Mouse (Mus musculus): ENCODE measurements around the gene Aldh16a1. TPM values are rescaled to one million over a fixed set of nuclear protein-coding genes. Genes with fewer than 3 reads are reported as not detected.

The Aldh16a1 gene
- total and polyA plus RNA-seq, 2 experiments from 2014 or later, result 12.9 to 22.0 TPM

GRCm38 (mm10) chr7:45163735-45164490 lies 9.5 kb upstream of the Aldh16a1 start, which contains the start of gene Slc17a7:
Slc17a7 (plus strand) TSS chr7:45163949.
- TF ChIP-seq CTCF (IDR thresholded peaks at IDR 0.05), result no peak
- DNase-seq (ENCODE audit: low spot score) (no peak), ATAC-seq (ENCODE audit: low FRiP score) (no peak)
- Histone ChIP-seq H3K9me3 (ENCODE audit: low read length) (no peaks in the 10 kb centered on the region), H3K9ac (replicated peaks; ENCODE audit: low read length, poor library complexity, severe bottlenecking) (peak within 1 kb of the TSS; percentile 50), H3K27me3 (ENCODE audit: insufficient read depth, low read length) (peaks cover 49% of the 10 kb centered on the region), H3K4me1 (ENCODE audit: insufficient read depth, low read length) (peaks cover 12% of the 10 kb centered on the region; the same call in 1 of the 2 replicates), H3K4me2 (ENCODE audit: low read depth, low read length, poor library complexity, severe bottlenecking) (peak within 1 kb of the TSS; percentile 60), H3K36me3 (ENCODE audit: insufficient read depth, low read length) (peaks cover 13% of the 10 kb centered on the region), H3K27ac (ENCODE audit: low read depth, low read length) (no peak within 1 kb of the TSS), H3K4me3 (ENCODE audit: low read depth, low read length) (peak within 1 kb of the TSS; percentile 33)
- WGBS, result 2% methylated on average over 21 of the region's 41 CpGs

- peak overlapping the region; percentile 60; the same call in 1 of the 2 replicates for H3K4me2 ChIP-seq (ENCODE audit: low read depth, low read length, poor library complexity, severe bottlenecking)
- no peak overlapping the region for H3K27ac ChIP-seq (ENCODE audit: low read depth, low read length)
- H3K4me3 ChIP-seq (ENCODE audit: low read depth, low read length), result no peak overlapping the region
- peaks cover 41% of the 10 kb centered on the region for H3K27me3 ChIP-seq (ENCODE audit: insufficient read depth, low read length)
- ATAC-seq (ENCODE audit: low FRiP score) (no peak), DNase-seq (ENCODE audit: low spot score) (no peak)
- H3K9me3 ChIP-seq (ENCODE audit: low read length), result no peaks in the 10 kb centered on the region
- WGBS, result 79% methylated on average over 9 of the region's 9 CpGs
- TF ChIP-seq CTCF (IDR thresholded peaks at IDR 0.05), result no peak
- peaks cover 8% of the 10 kb centered on the region; the same call in 1 of the 2 replicates for H3K4me1 ChIP-seq (ENCODE audit: insufficient read depth, low read length)
- H3K9ac ChIP-seq (replicated peaks; ENCODE audit: low read length, poor library complexity, severe bottlenecking), result no peak overlapping the region
- peaks cover 19% of the 10 kb centered on the region for H3K36me3 ChIP-seq (ENCODE audit: insufficient read depth, low read length)
These were observed 8.7 kb upstream of the Aldh16a1 start for GRCm38 (mm10) chr7:45162996-45163615.

- H3K27ac ChIP-seq (ENCODE audit: low read depth, low read length), result no peak overlapping the region
These were observed 8.2 kb upstream of the Aldh16a1 start for GRCm38 (mm10) chr7:45162551-45162950.

GRCm38 (mm10) chr7:45161612-45162473 lies 7.5 kb upstream of the Aldh16a1 start:
- Histone ChIP-seq H3K4me1 (ENCODE audit: insufficient read depth, low read length) (peaks cover 8% of the 10 kb centered on the region; the same call in 1 of the 2 replicates), H3K36me3 (ENCODE audit: insufficient read depth, low read length) (peaks cover 28% of the 10 kb centered on the region), H3K4me2 (ENCODE audit: low read depth, low read length, poor library complexity, severe bottlenecking) (peak overlapping the region; percentile 60), H3K9ac (replicated peaks; ENCODE audit: low read length, poor library complexity, severe bottlenecking) (0 out of 2 replicates have a peak overlapping the region, but pooled peaks have one; percentile 19), H3K27me3 (ENCODE audit: insufficient read depth, low read length) (peaks cover 29% of the 10 kb centered on the region), H3K4me3 (ENCODE audit: low read depth, low read length) (peak overlapping the region; percentile 34), H3K9me3 (ENCODE audit: low read length) (no peaks in the 10 kb centered on the region), H3K27ac (ENCODE audit: low read depth, low read length) (peak overlapping the region; percentile 55; the same call in 1 of the 2 replicates)
- peak; percentile 87 for ATAC-seq (ENCODE audit: low FRiP score)
- WGBS, result 5% methylated on average over 33 of the region's 35 CpGs
- TF ChIP-seq CTCF (IDR thresholded peaks at IDR 0.05), result peak; percentile 84
- peak; percentile 97 for DNase-seq (ENCODE audit: low spot score)

More at GRCm38 (mm10) chr7:45162551-45162950, 8.2 kb upstream of the Aldh16a1 start:
- WGBS, result 24% methylated on average over 6 of the region's 6 CpGs
- TF ChIP-seq CTCF (IDR thresholded peaks at IDR 0.05), result no peak
- Histone ChIP-seq H3K4me2 (ENCODE audit: low read depth, low read length, poor library complexity, severe bottlenecking) (peak overlapping the region; percentile 60), H3K9ac (replicated peaks; ENCODE audit: low read length, poor library complexity, severe bottlenecking) (0 out of 2 replicates have a peak overlapping the region, but pooled peaks have one; percentile 19), H3K4me1 (ENCODE audit: insufficient read depth, low read length) (peaks cover 8% of the 10 kb centered on the region; the same call in 1 of the 2 replicates), H3K36me3 (ENCODE audit: insufficient read depth, low read length) (peaks cover 23% of the 10 kb centered on the region), H3K9me3 (ENCODE audit: low read length) (no peaks in the 10 kb centered on the region), H3K27me3 (ENCODE audit: insufficient read depth, low read length) (peaks cover 36% of the 10 kb centered on the region), H3K4me3 (ENCODE audit: low read depth, low read length) (peak overlapping the region; percentile 34)
- DNase-seq (ENCODE audit: low spot score), result no peak
- no peak for ATAC-seq (ENCODE audit: low FRiP score)

GRCm38 (mm10) chr7:45160866-45161265 lies 6.5 kb upstream of the Aldh16a1 start:
- no peak overlapping the region for H3K4me2 ChIP-seq (ENCODE audit: low read depth, low read length, poor library complexity, severe bottlenecking)
- no peaks in the 10 kb centered on the region for H3K9me3 ChIP-seq (ENCODE audit: low read length)
- no peak overlapping the region for H3K4me3 ChIP-seq (ENCODE audit: low read depth, low read length)
- H3K36me3 ChIP-seq (ENCODE audit: insufficient read depth, low read length), result peaks cover 28% of the 10 kb centered on the region
- no peak overlapping the region for H3K27ac ChIP-seq (ENCODE audit: low read depth, low read length)
- ATAC-seq (ENCODE audit: low FRiP score) (no peak), DNase-seq (ENCODE audit: low spot score) (no peak)
- H3K27me3 ChIP-seq (ENCODE audit: insufficient read depth, low read length), result peaks cover 22% of the 10 kb centered on the region
- H3K9ac ChIP-seq (replicated peaks; ENCODE audit: low read length, poor library complexity, severe bottlenecking), result no peak overlapping the region
- no peak for TF ChIP-seq CTCF (IDR thresholded peaks at IDR 0.05)
- H3K4me1 ChIP-seq (ENCODE audit: insufficient read depth, low read length), result peaks cover 8% of the 10 kb centered on the region; the same call in 1 of the 2 replicates
- WGBS, result 88% methylated on average over 3 of the region's 3 CpGs
